Mouse (Mus musculus) ovary, postnatal 36 days (tissue): ENCODE results near the gene Rgs7.

Experiments used
- DNase-seq: peaks from one replicate; pipeline ENCODE4 v3.0.0; 2022; ENCODE audit warnings: low spot score, mixed read lengths

Gene Rgs7

DNA sequence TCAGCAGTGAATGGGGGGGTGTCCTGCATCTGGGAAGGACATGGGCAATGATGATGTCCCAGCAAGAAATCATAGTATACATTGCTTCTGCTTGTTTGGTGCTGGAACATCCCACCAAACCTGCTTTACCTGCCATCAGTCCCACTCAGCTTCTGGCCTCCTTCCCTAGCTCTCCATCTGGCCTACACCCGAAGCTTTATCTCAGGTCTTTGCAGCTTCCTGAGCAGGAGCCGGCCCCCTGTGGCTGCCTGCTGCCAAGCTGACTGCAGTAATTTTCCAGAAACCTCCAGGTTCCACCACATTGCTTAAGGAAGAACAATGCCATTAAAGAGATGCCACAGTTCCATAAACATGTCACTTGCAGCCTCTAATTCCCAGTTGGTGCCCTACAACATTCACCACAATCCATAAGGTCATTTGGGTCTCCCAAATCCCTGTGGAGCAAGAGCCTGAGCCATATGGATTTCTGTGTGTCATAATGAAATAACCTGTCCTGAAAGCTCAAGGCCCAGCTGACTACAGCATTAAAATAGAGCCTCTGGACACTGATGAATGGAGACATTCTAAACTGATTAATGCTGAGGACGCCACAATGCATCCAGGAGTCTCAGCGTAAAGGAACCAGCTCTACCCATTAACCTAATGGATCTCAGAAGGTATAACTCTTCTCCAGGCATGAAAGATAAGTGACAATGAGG, 60.8 kb downstream of the Rgs7 start:
- DNase-seq: no peak

DNA sequence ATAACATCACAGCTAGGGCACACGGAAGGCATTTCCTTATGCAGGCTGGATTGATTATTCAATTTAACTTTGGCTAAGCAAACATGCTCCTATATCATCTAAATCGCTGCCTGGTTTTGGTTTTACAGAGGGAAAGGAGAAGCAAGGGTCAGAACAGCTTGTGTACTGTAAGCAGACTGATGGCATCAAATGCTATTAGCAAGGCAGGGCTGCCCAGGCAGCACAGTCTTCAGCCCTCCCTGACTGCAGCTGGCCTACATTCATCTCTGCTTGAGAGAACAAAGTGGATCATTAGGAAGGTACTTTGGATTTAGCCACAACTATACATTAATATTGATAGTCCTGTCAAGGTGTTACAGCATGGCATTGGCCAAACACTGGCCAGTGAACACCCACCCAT, 65.2 kb downstream of the Rgs7 start:
- no peak for DNase-seq

- DNase-seq: no peak
These were observed 65.9 kb downstream of the Rgs7 start for GRCm38 (mm10) chr1:175426393-175426792.

GRCm38 (mm10) chr1:175420883-175421282, 71.4 kb downstream of the Rgs7 start:
- DNase-seq: no peak

DNA sequence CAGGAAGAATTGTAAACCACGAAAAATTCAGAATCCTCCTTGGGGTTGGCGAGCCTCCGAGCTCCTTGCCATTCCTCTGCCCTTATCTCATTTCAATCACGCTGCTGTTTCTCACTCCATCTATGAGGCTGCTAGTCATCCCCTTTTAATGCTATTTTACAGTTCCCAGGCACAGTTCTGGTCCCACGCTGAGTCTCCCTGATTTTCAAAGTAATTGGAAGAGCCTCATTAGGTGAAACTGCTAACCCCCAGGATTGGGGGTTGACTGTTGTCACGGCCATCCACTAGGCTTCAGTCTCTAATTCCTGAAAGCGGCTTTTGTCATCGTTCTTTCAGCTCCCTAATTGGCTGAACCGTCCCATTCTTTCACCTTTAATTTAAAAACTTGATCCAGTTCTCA, 76.6 kb downstream of the Rgs7 start:
- no peak for DNase-seq

DNA sequence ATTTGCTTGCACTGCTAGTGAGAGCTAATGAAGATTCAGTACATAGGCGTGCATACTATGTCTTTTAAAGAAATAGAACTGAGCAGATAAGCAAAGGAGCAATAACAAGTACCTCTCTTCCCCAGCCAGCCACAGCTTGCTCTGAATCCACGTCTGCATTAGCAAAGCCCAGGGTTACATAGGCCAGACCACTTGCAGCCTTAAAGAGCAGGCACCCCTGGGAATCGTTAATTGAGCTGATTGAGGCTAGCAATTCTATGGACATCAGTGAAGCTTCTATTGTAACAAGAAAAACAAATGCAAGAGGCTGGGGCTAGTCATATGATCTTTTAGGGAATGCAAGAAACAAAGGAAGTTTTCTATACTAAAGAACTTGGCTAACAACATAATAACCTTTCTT, 81.9 kb downstream of the Rgs7 start:
- no peak for DNase-seq

- no peak for DNase-seq
These were observed 100.4 kb downstream of the Rgs7 start for GRCm38 (mm10) chr1:175391894-175392293.

- no peak for DNase-seq
These were observed 103.0 kb downstream of the Rgs7 start for GRCm38 (mm10) chr1:175389250-175389649.

- no peak for DNase-seq
These were observed 106.6 kb downstream of the Rgs7 start for GRCm38 (mm10) chr1:175385581-175386235.

- DNase-seq: no peak
These were observed 119.7 kb downstream of the Rgs7 start for GRCm38 (mm10) chr1:175372571-175372970.

DNA sequence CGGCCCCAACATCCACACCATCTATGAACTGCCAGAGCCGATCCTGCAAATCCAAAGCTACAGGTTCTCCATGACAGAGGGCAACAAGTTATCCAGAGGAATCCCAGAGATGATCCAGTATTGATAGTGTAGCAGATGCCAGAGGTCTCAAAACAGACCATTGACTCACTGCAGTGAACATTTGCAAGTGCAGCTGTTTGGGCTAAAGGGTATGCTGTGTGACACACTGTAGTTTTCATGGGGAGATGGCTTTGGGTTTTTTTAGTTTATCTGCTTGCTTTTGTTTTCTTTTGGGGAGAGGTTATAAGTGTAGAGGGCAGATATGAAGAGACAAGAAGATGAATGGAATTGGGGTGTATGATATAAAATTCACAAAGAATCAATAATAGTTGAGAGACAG, 124.2 kb downstream of the Rgs7 start:
- no peak for DNase-seq

GRCm38 (mm10) chr1:175363606-175364005, 128.7 kb downstream of the Rgs7 start:
- no peak for DNase-seq

GRCm38 (mm10) chr1:175359411-175360366, 132.6 kb downstream of the Rgs7 start:
- no peak for DNase-seq

DNA sequence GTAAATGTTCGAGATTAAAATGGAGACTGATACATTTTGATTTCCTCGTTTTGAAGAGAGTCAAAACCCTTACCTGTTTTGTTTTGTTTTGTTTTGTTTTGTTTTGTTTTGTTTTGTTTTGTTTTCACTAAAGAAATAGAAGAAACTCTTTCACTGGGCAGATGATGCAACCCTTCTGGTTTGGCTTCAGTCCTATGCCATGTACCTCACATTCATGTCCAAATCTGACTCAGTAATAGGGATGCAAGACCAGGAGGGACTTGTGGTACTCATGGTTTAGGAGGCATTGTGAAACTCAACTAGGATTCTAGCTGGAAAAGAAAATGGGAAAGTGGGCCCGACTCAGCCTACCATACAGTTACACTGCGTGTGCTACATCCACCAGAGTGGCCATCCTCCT, 139.4 kb downstream of the Rgs7 start:
- no peak for DNase-seq

DNA sequence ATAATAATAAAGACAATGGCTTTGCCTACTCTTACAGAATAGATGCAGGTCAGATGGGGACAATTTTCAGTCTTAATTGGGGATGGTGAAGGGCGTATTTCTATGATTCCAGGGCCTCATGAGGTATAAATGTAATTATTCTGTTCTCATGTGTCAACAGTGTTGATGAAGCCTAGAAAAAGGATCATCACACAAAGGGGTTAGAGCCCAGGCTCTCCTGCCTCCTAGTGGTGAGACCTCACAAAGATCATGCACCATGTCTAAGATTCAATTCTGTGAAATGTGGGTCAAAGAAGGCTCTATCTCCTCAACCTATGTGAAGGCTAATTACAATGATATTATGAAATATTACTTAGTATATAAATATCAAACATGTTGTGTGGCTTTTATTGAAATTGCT, 146.1 kb downstream of the Rgs7 start:
- DNase-seq: no peak

DNA sequence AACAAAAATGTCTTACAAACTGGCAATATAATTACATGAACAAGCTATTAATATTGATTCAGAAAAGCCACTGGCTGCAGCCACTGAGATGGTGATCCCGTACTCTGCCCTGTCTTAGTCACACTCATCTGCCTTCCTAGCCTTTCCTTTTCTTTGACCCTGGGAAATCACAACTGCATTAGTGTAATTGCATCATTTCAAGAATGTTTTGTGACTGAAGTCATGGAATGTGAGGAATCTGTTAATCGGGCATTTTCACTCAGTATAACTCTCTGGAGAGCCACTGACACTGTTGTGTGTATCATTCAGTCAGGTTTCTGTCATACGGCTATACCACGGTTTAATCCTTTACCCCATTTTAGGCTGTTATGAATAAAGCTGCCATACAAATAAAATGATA, 156.1 kb downstream of the Rgs7 start:
- DNase-seq: no peak

DNA sequence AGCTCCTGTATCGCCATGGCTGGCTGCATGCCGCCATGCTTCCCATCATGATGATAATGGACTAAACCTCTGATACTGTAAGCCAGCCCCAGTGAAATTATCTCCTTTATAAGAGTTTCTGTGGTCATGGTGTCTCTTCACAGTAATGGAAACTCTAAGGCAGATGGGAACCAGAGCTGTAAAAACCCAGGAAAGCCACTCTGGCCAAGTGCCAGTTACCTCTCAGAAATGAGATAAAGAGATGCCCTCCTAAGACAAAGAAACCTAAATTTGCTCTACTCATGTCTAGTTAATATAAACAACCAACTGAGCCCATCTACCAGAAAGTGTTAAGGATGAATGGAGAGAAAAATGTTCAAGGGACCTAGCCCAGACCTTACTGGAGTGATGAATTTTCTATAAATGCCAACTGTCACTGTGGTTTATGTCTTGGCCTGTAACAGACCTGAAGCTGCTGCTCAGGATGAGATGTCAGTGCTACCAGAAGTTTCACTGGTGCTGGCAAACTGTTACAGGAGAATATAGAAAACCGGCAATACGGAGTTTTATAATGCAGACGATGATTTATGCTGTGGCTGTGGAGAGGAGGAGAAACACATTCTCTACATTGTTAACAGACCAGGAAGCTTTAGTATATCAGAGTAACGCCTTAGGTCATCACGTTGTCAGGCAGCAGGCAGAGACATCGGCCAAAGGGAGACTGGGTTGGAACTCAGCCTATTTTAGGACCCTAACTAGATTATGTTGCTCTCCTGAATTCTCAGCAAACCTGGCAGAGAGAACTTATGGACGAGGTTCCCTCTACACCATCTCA, 159.1 kb downstream of the Rgs7 start:
- no peak for DNase-seq

GRCm38 (mm10) chr1:175329934-175330471, 162.3 kb downstream of the Rgs7 start:
- no peak for DNase-seq

GRCm38 (mm10) chr1:175322781-175323180, 169.5 kb downstream of the Rgs7 start:
- no peak for DNase-seq

DNA sequence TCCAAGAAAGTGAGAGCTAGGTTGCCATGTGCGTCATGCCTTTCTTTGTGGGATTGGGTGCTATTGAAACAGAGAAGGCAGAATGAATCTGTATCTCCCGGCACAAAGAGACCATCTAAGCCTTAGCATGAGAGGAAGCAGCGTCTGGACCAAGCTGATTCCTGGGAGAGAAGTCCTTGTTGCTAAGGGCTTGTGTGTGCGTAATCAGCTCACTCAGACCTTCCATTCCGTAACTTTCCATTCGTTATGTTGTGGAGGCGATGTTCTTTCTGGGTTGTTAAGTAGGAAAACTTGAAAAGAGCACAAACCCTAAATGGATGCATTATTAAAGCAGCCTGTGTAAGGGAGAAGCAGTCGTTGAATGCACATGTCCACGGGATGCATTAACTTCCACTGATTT, 173.1 kb downstream of the Rgs7 start:
- no peak for DNase-seq

GRCm38 (mm10) chr1:175317264-175317663, 175.0 kb downstream of the Rgs7 start:
- no peak for DNase-seq

DNA sequence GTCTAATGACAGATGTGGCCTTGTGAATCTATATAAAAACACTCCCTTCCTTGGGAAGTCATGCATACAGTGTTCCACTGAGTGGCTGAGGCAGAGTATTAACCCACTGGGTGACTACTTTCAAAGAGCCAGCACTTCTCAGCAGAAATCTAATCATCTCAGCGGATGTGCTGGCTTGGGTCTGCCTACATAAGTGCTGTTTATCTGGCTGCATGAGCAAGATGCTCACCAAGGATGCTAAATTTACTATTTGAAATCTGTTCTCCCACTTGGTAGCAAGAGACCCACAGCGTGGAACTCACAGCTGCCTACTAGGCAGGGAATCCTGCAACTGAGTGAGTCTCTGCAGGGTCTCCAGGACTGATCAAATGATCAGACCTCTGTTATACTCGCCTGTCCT, 184.7 kb downstream of the Rgs7 start:
- no peak for DNase-seq
